Mouse (Mus musculus): ENCODE measurements around the gene Rbmxl2.
A peak's percentile ranks its signal among the peaks of the same experiment; 100 is the strongest.

GRCm38 (mm10) chr7:107216845-107217244 lies 7.6 kb downstream of the Rbmxl2 start:
- TF ChIP-seq CTCF (IDR thresholded peaks at IDR 0.05; ENCODE audit: low read depth) (peak; percentile 44), EP300 (optimal IDR thresholded peaks at IDR 0.05) (no peak)

Data from stomach, postnatal 0 days (tissue).